Mouse (Mus musculus) liver, embryonic 16.5 days (tissue): ENCODE measurements at regions not wholly inside any gene's neighbourhood (a gene's known extent, or its start where the extent isn't known, plus 50 kb on each side); places are given as distances from the start of the nearest gene placed in this dataset.

ENCODE experiments used
- ATAC-seq: fragments of 200-750 bp; cut with Nextera tagmentation; 2 replicates; pipeline ENCODE4 v1.8.0; 2017; ENCODE audit warnings: low read depth, mild to moderate bottlenecking, moderate number of reproducible peaks, moderate library complexity
- H3K27ac ChIP-seq: fragments of 300-500 bp; sonication (generic); 2 replicates; pipeline ENCODE4 v1.5.1; 2014; ENCODE audit warnings: mild to moderate bottlenecking, low read length
- H3K27me3 ChIP-seq: fragments of 300-500 bp; sonication (generic); 2 replicates; pipeline ENCODE4 v1.6.1; 2014; ENCODE audit warnings: low read depth, low read length, mixed read lengths; ENCODE audit not compliant: control insufficient read depth, insufficient read depth
- H3K36me3 ChIP-seq: fragments of 300-500 bp; sonication (generic); 2 replicates; pipeline ENCODE4 v1.6.1; 2014; ENCODE audit warnings: mild to moderate bottlenecking; ENCODE audit not compliant: control insufficient read depth, insufficient read depth
- H3K4me1 ChIP-seq: fragments of 300-500 bp; sonication (generic); 2 replicates; pipeline ENCODE4 v1.6.1; 2014; ENCODE audit warnings: low read depth, low read length, mixed read lengths; ENCODE audit not compliant: control insufficient read depth
- H3K4me2 ChIP-seq: fragments of 300-500 bp; sonication (generic); 2 replicates; pipeline ENCODE4 v1.6.1; 2014; ENCODE audit warnings: low read depth, low read length, mixed read lengths
- H3K4me3 ChIP-seq: fragments of 300-500 bp; sonication (generic); 2 replicates; pipeline ENCODE4 v1.5.1; 2014; ENCODE audit warnings: low read depth, mild to moderate bottlenecking, low read length
- H3K9ac ChIP-seq: fragments of 300-500 bp; sonication (generic); 2 replicates; pipeline ENCODE4 v1.6.1; 2014; ENCODE audit warnings: low read depth, low read length
- H3K9me3 ChIP-seq: fragments of 300-500 bp; sonication (generic); replicated peaks from 2 replicates; pipeline ENCODE4 v1.6.1; 2016; ENCODE audit warnings: low read length; ENCODE audit not compliant: control insufficient read depth
- WGBS: fragments of 180-500 bp; shearing (Covaris S2); extraction: QIAGEN DNeasy Blood & Tissue Kit; methylation state at CpG from one replicate; pipeline ENCODE4 v1.1.7; 2014; ENCODE audit not compliant: insufficient replicate concordance; 5-methylcytosine and 5-hydroxymethylcytosine counted together

GRCm38 (mm10) chr12:15981741-15982140 is 165.0 kb upstream of the Trib2 start:
- WGBS = 50% methylated on average over 1 of the region's 1 CpGs

GRCm38 (mm10) chr12:15979233-15979632 is 162.5 kb upstream of the Trib2 start:
- Histone ChIP-seq H3K4me1 (no peaks in the 10 kb centered on the region), H3K9me3 (no peaks in the 10 kb centered on the region), H3K36me3 (no peaks in the 10 kb centered on the region), H3K27ac (no peak overlapping the region), H3K9ac (no peak overlapping the region), H3K4me3 (no peak overlapping the region), H3K4me2 (no peak overlapping the region), H3K27me3 (no peaks in the 10 kb centered on the region)
- ATAC-seq = no peak
- WGBS = 69% methylated on average over 7 of the region's 7 CpGs

More at GRCm38 (mm10) chr12:15981741-15982140, 165.0 kb upstream of the Trib2 start:
- H3K4me2 ChIP-seq = no peak overlapping the region
- no peak overlapping the region for H3K9ac ChIP-seq
- no peak for ATAC-seq
- H3K9me3 ChIP-seq = no peaks in the 10 kb centered on the region
- H3K27ac ChIP-seq = no peak overlapping the region
- no peak overlapping the region for H3K4me3 ChIP-seq
- H3K36me3 ChIP-seq = no peaks in the 10 kb centered on the region
- no peaks in the 10 kb centered on the region for H3K4me1 ChIP-seq
- H3K27me3 ChIP-seq = no peaks in the 10 kb centered on the region

- Histone ChIP-seq H3K27ac (no peak overlapping the region), H3K27me3 (no peaks in the 10 kb centered on the region), H3K9ac (no peak overlapping the region), H3K36me3 (no peaks in the 10 kb centered on the region), H3K4me1 (no peaks in the 10 kb centered on the region), H3K9me3 (no peaks in the 10 kb centered on the region), H3K4me2 (no peak overlapping the region), H3K4me3 (no peak overlapping the region)
- WGBS = 52% methylated on average over 3 of the region's 3 CpGs
- no peak for ATAC-seq
Measured at GRCm38 (mm10) chr12:15971786-15972185, 155.1 kb upstream of the Trib2 start.

- no peak for ATAC-seq
- 68% methylated on average over 2 of the region's 2 CpGs for WGBS
- Histone ChIP-seq H3K36me3 (no peaks in the 10 kb centered on the region), H3K4me3 (no peak overlapping the region), H3K4me1 (no peaks in the 10 kb centered on the region), H3K9me3 (no peaks in the 10 kb centered on the region), H3K27ac (no peak overlapping the region), H3K9ac (no peak overlapping the region), H3K27me3 (no peaks in the 10 kb centered on the region), H3K4me2 (no peak overlapping the region)
Measured at GRCm38 (mm10) chr12:15970262-15970661, 153.5 kb upstream of the Trib2 start.

GRCm38 (mm10) chr12:15967550-15968102 is 150.9 kb upstream of the Trib2 start:
- H3K27me3 ChIP-seq = no peaks in the 10 kb centered on the region
- H3K9me3 ChIP-seq = no peaks in the 10 kb centered on the region
- ATAC-seq = no peak
- H3K4me2 ChIP-seq = no peak overlapping the region
- H3K9ac ChIP-seq = no peak overlapping the region
- H3K27ac ChIP-seq = no peak overlapping the region
- no peaks in the 10 kb centered on the region for H3K4me1 ChIP-seq
- no peaks in the 10 kb centered on the region for H3K36me3 ChIP-seq
- H3K4me3 ChIP-seq = no peak overlapping the region
- WGBS = 31% methylated on average over 5 of the region's 5 CpGs

GRCm38 (mm10) chr12:15966631-15967030 is 149.9 kb upstream of the Trib2 start:
- H3K4me1 ChIP-seq = no peaks in the 10 kb centered on the region
- H3K27ac ChIP-seq = no peak overlapping the region
- no peak for ATAC-seq
- 82% methylated on average over 1 of the region's 1 CpGs for WGBS
- H3K4me2 ChIP-seq = no peak overlapping the region
- no peak overlapping the region for H3K9ac ChIP-seq
- no peak overlapping the region for H3K4me3 ChIP-seq
- no peaks in the 10 kb centered on the region for H3K27me3 ChIP-seq
- H3K9me3 ChIP-seq = no peaks in the 10 kb centered on the region
- H3K36me3 ChIP-seq = no peaks in the 10 kb centered on the region

GRCm38 (mm10) chr12:15965921-15966320 is 149.2 kb upstream of the Trib2 start:
- no peaks in the 10 kb centered on the region for H3K27me3 ChIP-seq
- H3K4me1 ChIP-seq = no peaks in the 10 kb centered on the region
- H3K4me3 ChIP-seq = no peak overlapping the region
- no peak overlapping the region for H3K4me2 ChIP-seq
- 67% methylated on average over 4 of the region's 4 CpGs for WGBS
- no peak overlapping the region for H3K27ac ChIP-seq
- H3K9ac ChIP-seq = no peak overlapping the region
- H3K9me3 ChIP-seq = no peaks in the 10 kb centered on the region
- H3K36me3 ChIP-seq = no peaks in the 10 kb centered on the region
- no peak for ATAC-seq

GRCm38 (mm10) chr12:15964073-15964472 is 147.4 kb upstream of the Trib2 start:
- no peaks in the 10 kb centered on the region for H3K4me1 ChIP-seq
- H3K27ac ChIP-seq = no peak overlapping the region
- no peaks in the 10 kb centered on the region for H3K27me3 ChIP-seq
- WGBS = 57% methylated on average over 4 of the region's 4 CpGs
- H3K9me3 ChIP-seq = no peaks in the 10 kb centered on the region
- no peak for ATAC-seq
- no peaks in the 10 kb centered on the region for H3K36me3 ChIP-seq
- no peak overlapping the region for H3K4me3 ChIP-seq
- no peak overlapping the region for H3K9ac ChIP-seq
- no peak overlapping the region for H3K4me2 ChIP-seq

GRCm38 (mm10) chr12:15961834-15962233 is 145.1 kb upstream of the Trib2 start:
- WGBS = 43% methylated on average over 2 of the region's 2 CpGs
- no peaks in the 10 kb centered on the region for H3K36me3 ChIP-seq

More at GRCm38 (mm10) chr12:15961834-15962233, 145.1 kb upstream of the Trib2 start:
- ATAC-seq = no peak
- Histone ChIP-seq H3K4me1 (no peaks in the 10 kb centered on the region), H3K9me3 (no peaks in the 10 kb centered on the region), H3K4me3 (no peak overlapping the region), H3K27me3 (no peaks in the 10 kb centered on the region), H3K9ac (no peak overlapping the region), H3K27ac (no peak overlapping the region), H3K4me2 (no peak overlapping the region)
